Comparison of ENCODE assay signal across 17 mouse cellular contexts in genomic region chr7:113026290-113027075, GRCm38 (mm10).
DNase-seq lines count a peak whose midpoint lies in the region; TF ChIP-seq lines count a peak whose summit lies in the region.
"Had no signal": no experiment of that assay in that cellular context is flagged by ENCODE, and none has a peak within 500 bp of the region (broad histone marks: within the 10 kb centered on the region; RNA-seq: fewer than 3 reads in every experiment).

No protein-coding gene starts in this region.

- no peak for TF ChIP-seq CTCF in gastrocnemius, adult 2 months (IDR thresholded peaks at IDR 0.05)

- intact Hi-C loops in gastrocnemius, adult 2 months (cut with DNase I), result no loop called here

- H3K27ac ChIP-seq in gastrocnemius, adult 2 months, result no peak overlapping the region
- H3K27ac ChIP-seq: embryonic facial prominence, embryonic 12.5 days; heart, adult 2 months; heart, embryonic 15.5 days; hindbrain, embryonic 13.5 days; hindbrain, postnatal 0 days had no signal

- peak; percentile 56 for DNase-seq in brain, adult 2 months (ENCODE audit: low read depth, low spot score)
- peak; percentile 64 to 70 for DNase-seq in cerebellum, adult 18-20 months
- DNase-seq in cerebellum, adult 9-11 months, result peak; percentile 74
- DNase-seq in cerebellum, postnatal 36 days, result peak; percentile 55 to 67
- DNase-seq in retina, postnatal 1 day, result no peak
- no peak for DNase-seq in embryo, embryonic 10 days (ENCODE audit: low spot score)
- DNase-seq in gastrocnemius, adult 2 months, result no peak
- DNase-seq: adrenal gland, adult 2 months; adrenal gland, postnatal 25 days; gastrocnemius, postnatal 14 days; heart, adult 2 months; heart, postnatal 14 days; kidney, adult 11 months had no signal

- no peak overlapping the region for H3K4me3 ChIP-seq in gastrocnemius, adult 2 months
- H3K4me3 ChIP-seq: embryonic facial prominence, embryonic 12.5 days; heart, adult 2 months; heart, embryonic 15.5 days; hindbrain, embryonic 13.5 days had no signal

Comparison
In these comparisons a context has a peak if more than half of its experiments do, and no peak if none do; other contexts are left out.
1. DNase-seq: peak in brain, adult 2 months (single experiment), cerebellum, adult 18-20 months (2 of 2), cerebellum, adult 9-11 months (single experiment) and cerebellum, postnatal 36 days (2 of 2); none in retina, postnatal 1 day (single experiment), embryo, embryonic 10 days (single experiment) and gastrocnemius, adult 2 months (single experiment).